Mouse (Mus musculus): ENCODE measurements around the gene Mpp3.

GRCm38 (mm10) chr11:101992411-101992810, 35.9 kb downstream of the Mpp3 start:
- no peak for TF ChIP-seq CTCF (IDR thresholded peaks at IDR 0.05; ENCODE audit: low read depth)
- no peak for TF ChIP-seq EP300 (optimal IDR thresholded peaks at IDR 0.05)

All from stomach, postnatal 0 days (tissue).